Comparison of ENCODE assay signal across 8 mouse cellular contexts in genomic region chr10:70244921-70245558, GRCm38 (mm10). TPM values are rescaled to one million over a fixed set of nuclear protein-coding genes. Genes with fewer than 3 reads are reported as not detected.
DNase-seq lines count a peak whose midpoint lies in the region; ATAC-seq and TF ChIP-seq lines count a peak whose summit lies in the region.

Gene Slc16a9, plus strand, starts transcription at chr10:70245100.

- H3K4me3 ChIP-seq in forebrain, embryonic 11.5 days (ENCODE audit: low read depth, low read length) = peak within 1 kb of the TSS; percentile 61
- H3K4me3 ChIP-seq in lung, embryonic 15.5 days = peak within 1 kb of the TSS; percentile 66
- peak within 1 kb of the TSS; percentile 49 for H3K4me3 ChIP-seq in olfactory bulb, adult 2 months (ENCODE audit: insufficient read depth, low read depth, low read length)

- ATAC-seq in forebrain, embryonic 11.5 days (replicated peaks; ENCODE audit: low FRiP score) = peak; percentile 88
- ATAC-seq in lung, embryonic 15.5 days (ENCODE audit: borderline replicate concordance, extremely low read depth, low FRiP score, low TSS enrichment) = peak; percentile 94

- H3K9me3 ChIP-seq in forebrain, embryonic 11.5 days (ENCODE audit: control insufficient read depth, low read length) = no peaks in the 10 kb centered on the region
- H3K9me3 ChIP-seq in lung, embryonic 15.5 days = no peaks in the 10 kb centered on the region

- peak within 1 kb of the TSS; percentile 94 for H3K4me2 ChIP-seq in forebrain, embryonic 11.5 days (ENCODE audit: low read depth, low read length, severe bottlenecking)
- peak within 1 kb of the TSS; percentile 89 for H3K4me2 ChIP-seq in lung, embryonic 15.5 days

- no peaks in the 10 kb centered on the region for H3K36me3 ChIP-seq in forebrain, embryonic 11.5 days (ENCODE audit: control insufficient read depth, insufficient read depth, low read length)
- H3K36me3 ChIP-seq in lung, embryonic 15.5 days = no peaks in the 10 kb centered on the region

- DNase-seq in NIH3T3 (ENCODE audit: low read depth) = peak; percentile 76
- peak; percentile 18 for DNase-seq in c-Kit-positive CD71-negative TER-119-negative erythroid progenitor cells, embryonic 14.5 days (ENCODE audit: low read depth)
- DNase-seq in forebrain, embryonic 11.5 days (ENCODE audit: low spot score) = peak; percentile 81
- peak; percentile 71 to 81 for DNase-seq in heart, postnatal 10 days
- peak; percentile 88 to 89 for DNase-seq in kidney, postnatal 36 days
- no peak for DNase-seq in frontal cortex, postnatal 25 days (ENCODE audit: low spot score in 2 of 2)

- intact Hi-C loops in heart, postnatal 10 days (cut with DNase I) = loop anchor here (5.0 kb wide), 1 partner anchor 52 kb away; no protein-coding TSS in a partner anchor

- peaks cover 23% of the 10 kb centered on the region for H3K27me3 ChIP-seq in forebrain, embryonic 11.5 days (ENCODE audit: control insufficient read depth, insufficient read depth, low read length)
- 0 out of 2 replicates have a peak, but pooled peaks cover 7% of the 10 kb centered on the region for H3K27me3 ChIP-seq in lung, embryonic 15.5 days

- H3K4me1 ChIP-seq in forebrain, embryonic 11.5 days (replicated peaks; ENCODE audit: control insufficient read depth, insufficient read depth, low read length) = 0 out of 2 replicates have a peak, but pooled peaks cover 2% of the 10 kb centered on the region
- peaks cover 16% of the 10 kb centered on the region for H3K4me1 ChIP-seq in lung, embryonic 15.5 days
- H3K4me1 ChIP-seq in olfactory bulb, adult 2 months (ENCODE audit: control insufficient read depth, insufficient read depth, low read length) = peaks cover 14% of the 10 kb centered on the region; the same call in 1 of the 2 replicates

- WGBS in forebrain, embryonic 11.5 days = under 1% methylated on average over 50 of the region's 54 CpGs
- WGBS in lung, embryonic 15.5 days = under 1% methylated on average over 53 of the region's 54 CpGs
- 1% methylated on average over 54 of the region's 54 CpGs for WGBS in olfactory bulb, adult 2 months

- TF ChIP-seq POLR2A in olfactory bulb, adult 2 months (IDR thresholded peaks at IDR 0.05; ENCODE audit: insufficient read depth, low read depth, low read length) = no peak

- no peak within 1 kb of the TSS for H3K27ac ChIP-seq in forebrain, embryonic 11.5 days (ENCODE audit: low read depth, low read length)
- peak within 1 kb of the TSS; percentile 61; the same call in 1 of the 2 replicates for H3K27ac ChIP-seq in lung, embryonic 15.5 days
- no peak within 1 kb of the TSS for H3K27ac ChIP-seq in olfactory bulb, adult 2 months (ENCODE audit: insufficient read depth, low read depth, low read length)

- H3K9ac ChIP-seq in forebrain, embryonic 11.5 days (ENCODE audit: low read length) = peak within 1 kb of the TSS; percentile 59
- H3K9ac ChIP-seq in lung, embryonic 15.5 days = peak within 1 kb of the TSS; percentile 56

- TF ChIP-seq CTCF in olfactory bulb, adult 2 months (IDR thresholded peaks at IDR 0.05; ENCODE audit: insufficient read depth, low read depth, low read length) = no peak

RNA-seq across cellular contexts. Expression of gene Slc16a9, which starts in this region (rescaled TPM):
- 0.25 and 0.29 TPM in 2 replicates for polyA plus RNA-seq in forebrain, embryonic 11.5 days (2014; fragmentation: Nextera tagmentation; extraction: Ambion mirVana)
- 1 to 10 TPM; 2.5 to 3.0 TPM for total RNA-seq in heart, postnatal 10 days (2021)
- polyA plus RNA-seq in lung, embryonic 15.5 days (2015; fragmentation: Nextera tagmentation; extraction: Ambion mirVana) = 6.9 and 7.2 TPM in 2 replicates
- polyA plus RNA-seq in olfactory bulb, adult 2 months (2012; ENCODE audit: insufficient read depth, insufficient read length, low replicate concordance, missing spikeins) = not detected in 2 replicates

Comparison
In these comparisons a context has a peak if more than half of its experiments do, and no peak if none do; other contexts are left out.
1. Peak in DNase-seq, ATAC-seq, H3K4me3 ChIP-seq, H3K9ac ChIP-seq and H3K4me2 ChIP-seq in forebrain, embryonic 11.5 days; RNA of the gene not detected or under 1 TPM.
2. DNase-seq: peak in NIH3T3 (single experiment), c-Kit-positive CD71-negative TER-119-negative erythroid progenitor cells, embryonic 14.5 days (single experiment), heart, postnatal 10 days (2 of 2) and kidney, postnatal 36 days (2 of 2); none in frontal cortex, postnatal 25 days (0 of 2).
3. Peak in every context shown above with its lines, with median percentiles within 50 percentile points of each other: H3K4me3 ChIP-seq.